8 mouse cellular contexts compared by ENCODE assay signal in genomic region chr9:56876784-56877183, GRCm38 (mm10). TPM values are rescaled to one million over a fixed set of nuclear protein-coding genes. Genes with fewer than 3 reads are reported as not detected.
DNase-seq lines count a peak whose midpoint lies in the region; ATAC-seq and TF ChIP-seq lines count a peak whose summit lies in the region.

No protein-coding gene starts in this region.

- H3K27ac ChIP-seq in embryonic facial prominence, embryonic 13.5 days = peak overlapping the region; percentile 55
- H3K27ac ChIP-seq in embryonic facial prominence, embryonic 10.5 days (replicated peaks) = no peak overlapping the region; the same call in 1 of the 2 replicates
- H3K27ac ChIP-seq in midbrain, embryonic 14.5 days (replicated peaks; ENCODE audit: low read depth, low read length) = no peak overlapping the region
- H3K27ac ChIP-seq in midbrain, embryonic 11.5 days (ENCODE audit: low read depth, low read length) = no peak overlapping the region
- H3K27ac ChIP-seq in kidney, adult 2 months (ENCODE audit: insufficient read depth, low read depth, low read length) = no peak overlapping the region
- H3K27ac ChIP-seq in cerebellum, adult 2 months (ENCODE audit: insufficient read depth, low read length) = no peak overlapping the region

- H3K27me3 ChIP-seq in embryonic facial prominence, embryonic 13.5 days = no peaks in the 10 kb centered on the region
- H3K27me3 ChIP-seq in embryonic facial prominence, embryonic 10.5 days (replicated peaks; ENCODE audit: low read depth, poor library complexity, severe bottlenecking) = peaks cover 5% of the 10 kb centered on the region; the same call in 1 of the 2 replicates
- no peaks in the 10 kb centered on the region for H3K27me3 ChIP-seq in midbrain, embryonic 14.5 days (ENCODE audit: control insufficient read depth, insufficient read depth, low read length)
- H3K27me3 ChIP-seq in midbrain, embryonic 11.5 days (ENCODE audit: control insufficient read depth, insufficient read depth, low read length) = no peaks in the 10 kb centered on the region
- H3K27me3 ChIP-seq in kidney, adult 2 months (replicated peaks; ENCODE audit: control insufficient read depth, insufficient read depth, low read length) = no peaks in the 10 kb centered on the region
- no peaks in the 10 kb centered on the region for H3K27me3 ChIP-seq in cerebellum, adult 2 months (ENCODE audit: control insufficient read depth, insufficient read depth, low read length)

- TF ChIP-seq POLR2A in kidney, adult 2 months (IDR thresholded peaks at IDR 0.05; ENCODE audit: low read depth, low read length) = no peak
- no peak for TF ChIP-seq POLR2A in cerebellum, adult 2 months (IDR thresholded peaks at IDR 0.05; ENCODE audit: borderline replicate concordance, insufficient read depth, low read length)

- 36% methylated on average over 9 of the region's 9 CpGs for WGBS in embryonic facial prominence, embryonic 13.5 days
- WGBS in embryonic facial prominence, embryonic 10.5 days = 52% methylated on average over 9 of the region's 9 CpGs
- 53% methylated on average over 9 of the region's 9 CpGs for WGBS in midbrain, embryonic 14.5 days
- 57% methylated on average over 9 of the region's 9 CpGs for WGBS in midbrain, embryonic 11.5 days
- WGBS in kidney, adult 2 months = 43% methylated on average over 9 of the region's 9 CpGs
- WGBS in cerebellum, adult 2 months = 25% methylated on average over 9 of the region's 9 CpGs

- no peaks in the 10 kb centered on the region for H3K9me3 ChIP-seq in embryonic facial prominence, embryonic 13.5 days
- no peaks in the 10 kb centered on the region for H3K9me3 ChIP-seq in embryonic facial prominence, embryonic 10.5 days
- H3K9me3 ChIP-seq in midbrain, embryonic 14.5 days (ENCODE audit: control insufficient read depth, low read length) = no peaks in the 10 kb centered on the region
- no peaks in the 10 kb centered on the region for H3K9me3 ChIP-seq in midbrain, embryonic 11.5 days (ENCODE audit: control insufficient read depth, low read length)

- no peak for TF ChIP-seq CTCF in kidney, adult 2 months (conservative IDR thresholded peaks at IDR 0.05; ENCODE audit: insufficient read depth, insufficient read length, low read depth, low read length)
- TF ChIP-seq CTCF in cerebellum, adult 2 months (IDR thresholded peaks at IDR 0.05; ENCODE audit: borderline replicate concordance, insufficient read depth, low read depth, low read length) = no peak

- no peak overlapping the region for H3K4me3 ChIP-seq in embryonic facial prominence, embryonic 13.5 days
- H3K4me3 ChIP-seq in embryonic facial prominence, embryonic 10.5 days = no peak overlapping the region
- no peak overlapping the region for H3K4me3 ChIP-seq in midbrain, embryonic 14.5 days (replicated peaks; ENCODE audit: low read depth, low read length)
- no peak overlapping the region for H3K4me3 ChIP-seq in midbrain, embryonic 11.5 days (ENCODE audit: low read depth, low read length)
- H3K4me3 ChIP-seq in kidney, adult 2 months (ENCODE audit: insufficient read depth, low read depth, low read length) = no peak overlapping the region
- H3K4me3 ChIP-seq in cerebellum, adult 2 months (replicated peaks; ENCODE audit: insufficient read depth, low read depth, low read length) = no peak overlapping the region

- H3K36me3 ChIP-seq in embryonic facial prominence, embryonic 13.5 days = no peaks in the 10 kb centered on the region
- no peaks in the 10 kb centered on the region for H3K36me3 ChIP-seq in embryonic facial prominence, embryonic 10.5 days (replicated peaks)
- H3K36me3 ChIP-seq in midbrain, embryonic 14.5 days (ENCODE audit: control insufficient read depth, insufficient read depth, low read length) = no peaks in the 10 kb centered on the region
- no peaks in the 10 kb centered on the region for H3K36me3 ChIP-seq in midbrain, embryonic 11.5 days (ENCODE audit: control insufficient read depth, insufficient read depth, low read length)
- H3K36me3 ChIP-seq in kidney, adult 2 months (ENCODE audit: control insufficient read depth, insufficient read depth, low read length) = no peaks in the 10 kb centered on the region

- H3K4me1 ChIP-seq in embryonic facial prominence, embryonic 13.5 days = peaks cover 73% of the 10 kb centered on the region
- H3K4me1 ChIP-seq in embryonic facial prominence, embryonic 10.5 days = peaks cover 29% of the 10 kb centered on the region
- H3K4me1 ChIP-seq in midbrain, embryonic 14.5 days (ENCODE audit: control insufficient read depth, insufficient read depth, low read length) = no peaks in the 10 kb centered on the region
- H3K4me1 ChIP-seq in midbrain, embryonic 11.5 days (ENCODE audit: control insufficient read depth, insufficient read depth, low read length) = no peaks in the 10 kb centered on the region
- H3K4me1 ChIP-seq in kidney, adult 2 months (ENCODE audit: control insufficient read depth, insufficient read depth, low read length) = no peaks in the 10 kb centered on the region
- no peaks in the 10 kb centered on the region for H3K4me1 ChIP-seq in cerebellum, adult 2 months (ENCODE audit: control insufficient read depth, insufficient read depth, low read length)

- no peak for ATAC-seq in embryonic facial prominence, embryonic 13.5 days (ENCODE audit: insufficient number of reproducible peaks, insufficient read depth, low FRiP score, low TSS enrichment, low read depth)
- no peak for ATAC-seq in midbrain, embryonic 14.5 days (ENCODE audit: low FRiP score, low TSS enrichment)
- ATAC-seq in midbrain, embryonic 11.5 days (ENCODE audit: low FRiP score) = no peak

- H3K9ac ChIP-seq in embryonic facial prominence, embryonic 13.5 days = peak overlapping the region; percentile 44; the same call in 1 of the 2 replicates
- no peak overlapping the region for H3K9ac ChIP-seq in midbrain, embryonic 14.5 days (replicated peaks; ENCODE audit: low read length)
- H3K9ac ChIP-seq in midbrain, embryonic 11.5 days (ENCODE audit: low read length) = no peak overlapping the region

- DNase-seq in embryonic facial prominence, embryonic 10.5 days (ENCODE audit: low spot score) = no peak
- DNase-seq in midbrain, embryonic 14.5 days = peak; percentile 42
- no peak for DNase-seq in midbrain, embryonic 11.5 days (ENCODE audit: low spot score, missing footprints)
- peak; percentile 63 for DNase-seq in kidney, adult 2 months
- peak; percentile 40 for DNase-seq in right cerebral cortex, postnatal 4 days
- DNase-seq in layer of hippocampus, adult 9-11 months = no peak
- DNase-seq in cerebellum, adult 2 months = no peak

- no peak overlapping the region for H3K4me2 ChIP-seq in embryonic facial prominence, embryonic 13.5 days
- H3K4me2 ChIP-seq in midbrain, embryonic 14.5 days (ENCODE audit: low read length) = no peak overlapping the region
- no peak overlapping the region for H3K4me2 ChIP-seq in midbrain, embryonic 11.5 days

RNA-seq across cellular contexts. Expression of gene Cspg4, which starts 12.0 kb away (rescaled TPM):
- 17.6 and 22.5 TPM in 2 replicates for polyA plus RNA-seq in embryonic facial prominence, embryonic 13.5 days (2015; fragmentation: Nextera tagmentation; extraction: Ambion mirVana)
- polyA plus RNA-seq in embryonic facial prominence, embryonic 10.5 days (2016; fragmentation: Nextera tagmentation; extraction: Ambion mirVana) = 2.2 and 2.5 TPM in 2 replicates
- 4.1 TPM in 2 replicates for polyA plus RNA-seq in midbrain, embryonic 14.5 days (2014; fragmentation: Nextera tagmentation; extraction: Ambion mirVana)
- polyA plus RNA-seq in midbrain, embryonic 11.5 days (2014; fragmentation: Nextera tagmentation; extraction: Ambion mirVana) = 1.1 and 1.4 TPM in 2 replicates
- polyA plus RNA-seq in kidney, adult 2 months (2012; rRNA removed) = 14.5 and 20.5 TPM in 2 replicates
- polyA plus RNA-seq in cerebellum, adult 2 months (2012; rRNA removed) = 7.4 and 8.9 TPM in 2 replicates

RNA-seq across cellular contexts. Expression of gene Odf3l1, which starts 12.3 kb away (rescaled TPM):
- 0.52 and 0.91 TPM in 2 replicates for polyA plus RNA-seq in embryonic facial prominence, embryonic 13.5 days (2015; fragmentation: Nextera tagmentation; extraction: Ambion mirVana)
- not detected in 2 replicates for polyA plus RNA-seq in embryonic facial prominence, embryonic 10.5 days (2016; fragmentation: Nextera tagmentation; extraction: Ambion mirVana)
- polyA plus RNA-seq in midbrain, embryonic 14.5 days (2014; fragmentation: Nextera tagmentation; extraction: Ambion mirVana) = not detected in 2 replicates
- polyA plus RNA-seq in midbrain, embryonic 11.5 days (2014; fragmentation: Nextera tagmentation; extraction: Ambion mirVana) = not detected in 2 replicates
- 1.8 and 2.0 TPM in 2 replicates for polyA plus RNA-seq in kidney, adult 2 months (2012; rRNA removed)
- 0.21 and 0.33 TPM in 2 replicates for polyA plus RNA-seq in cerebellum, adult 2 months (2012; rRNA removed)

RNA-seq across cellular contexts. Expression of gene Snx33, which starts 51.4 kb away (rescaled TPM):
- 11.5 and 13.1 TPM in 2 replicates for polyA plus RNA-seq in embryonic facial prominence, embryonic 13.5 days (2015; fragmentation: Nextera tagmentation; extraction: Ambion mirVana)
- polyA plus RNA-seq in embryonic facial prominence, embryonic 10.5 days (2016; fragmentation: Nextera tagmentation; extraction: Ambion mirVana) = 10.4 and 11.1 TPM in 2 replicates
- 1.6 and 2.5 TPM in 2 replicates for polyA plus RNA-seq in midbrain, embryonic 14.5 days (2014; fragmentation: Nextera tagmentation; extraction: Ambion mirVana)
- polyA plus RNA-seq in midbrain, embryonic 11.5 days (2014; fragmentation: Nextera tagmentation; extraction: Ambion mirVana) = 4.8 and 4.9 TPM in 2 replicates
- 11.8 and 12.0 TPM in 2 replicates for polyA plus RNA-seq in kidney, adult 2 months (2012; rRNA removed)
- 8.4 and 10.3 TPM in 2 replicates for polyA plus RNA-seq in cerebellum, adult 2 months (2012; rRNA removed)

Comparison
In these comparisons a context has a peak if more than half of its experiments do, and no peak if none do; other contexts are left out.
1. DNase-seq: peak in midbrain, embryonic 14.5 days (single experiment), kidney, adult 2 months (single experiment) and right cerebral cortex, postnatal 4 days (single experiment); none in embryonic facial prominence, embryonic 10.5 days (single experiment), midbrain, embryonic 11.5 days (single experiment), layer of hippocampus, adult 9-11 months (single experiment) and cerebellum, adult 2 months (0 of 2).